Mouse (Mus musculus) heart, adult 8-10 months (tissue): Measurements from ENCODE around the gene Gm1043. TPM values are rescaled to one million over a fixed set of nuclear protein-coding genes. Genes with fewer than 3 reads are reported as not detected.

Source experiments
- DNase-seq: peaks from one replicate; pipeline ENCODE4 v3.0.0; 2022; ENCODE audit warnings: low spot score
- total RNA-seq, 4 experiments: library from RNA; stranded (reverse); gene quantifications; 2 replicates each; pipeline ENCODE4 v1.2.4; 2022

The Gm1043 gene
- under 1 TPM in 1 of 4 experiments, not detected in 3; 0.25 TPM for total RNA-seq

GRCm38 (mm10) chr5:37085241-37085640 is at the start of gene Gm1043:
Gene Gm1043 (plus strand): TSS chr5:37085370.
- DNase-seq = no peak

- no peak for DNase-seq
Observed at GRCm38 (mm10) chr5:37035896-37036295, 49.3 kb upstream of the Gm1043 start.

GRCm38 (mm10) chr5:37036884-37037283 is 48.3 kb upstream of the Gm1043 start:
- DNase-seq = no peak

GRCm38 (mm10) chr5:37039908-37040307 is 45.3 kb upstream of the Gm1043 start:
- no peak for DNase-seq

GRCm38 (mm10) chr5:37040711-37041110 is 44.5 kb upstream of the Gm1043 start:
- no peak for DNase-seq

GRCm38 (mm10) chr5:37041651-37042050 is 43.5 kb upstream of the Gm1043 start:
- no peak for DNase-seq

- DNase-seq = no peak
Observed at GRCm38 (mm10) chr5:37042934-37043333, 42.2 kb upstream of the Gm1043 start.

- DNase-seq = no peak
Observed at GRCm38 (mm10) chr5:37044793-37045192, 40.4 kb upstream of the Gm1043 start.

- no peak for DNase-seq
Observed at GRCm38 (mm10) chr5:37045582-37045981, 39.6 kb upstream of the Gm1043 start.

- DNase-seq = no peak
Observed at GRCm38 (mm10) chr5:37046791-37047190, 38.4 kb upstream of the Gm1043 start.

- no peak for DNase-seq
Observed at GRCm38 (mm10) chr5:37047206-37047915, 37.8 kb upstream of the Gm1043 start.

- no peak for DNase-seq
Observed at GRCm38 (mm10) chr5:37047992-37048391, 37.2 kb upstream of the Gm1043 start.

- DNase-seq = no peak
Observed at GRCm38 (mm10) chr5:37049111-37049510, 36.1 kb upstream of the Gm1043 start.

GRCm38 (mm10) chr5:37050521-37051373 is 34.4 kb upstream of the Gm1043 start:
- no peak for DNase-seq

GRCm38 (mm10) chr5:37051374-37052100 is 33.6 kb upstream of the Gm1043 start:
- DNase-seq = no peak

- DNase-seq = no peak
Observed at GRCm38 (mm10) chr5:37052846-37053245, 32.3 kb upstream of the Gm1043 start.

GRCm38 (mm10) chr5:37055789-37056188 is 29.4 kb upstream of the Gm1043 start:
- no peak for DNase-seq

- no peak for DNase-seq
Observed at GRCm38 (mm10) chr5:37056471-37056870, 28.7 kb upstream of the Gm1043 start.

GRCm38 (mm10) chr5:37061612-37062011 is 23.6 kb upstream of the Gm1043 start:
- DNase-seq = no peak

GRCm38 (mm10) chr5:37064454-37065449 is 20.4 kb upstream of the Gm1043 start:
- DNase-seq = no peak
